Mouse (Mus musculus) kidney, adult 11 months (tissue): ENCODE measurements around the gene Klhl3.

Experiments
- DNase-seq: peaks from one replicate; pipeline ENCODE4 v3.0.0; 2022

The Klhl3 gene

GRCm38 (mm10) chr13:57959806-57960205 is 153.6 kb downstream of the Klhl3 start:
- DNase-seq, result no peak
